Mouse (Mus musculus) embryonic fibroblast, embryonic 13.5 days (primary cell): ENCODE measurements at regions not wholly inside any gene's neighbourhood (a gene's known extent, or its start where the extent isn't known, plus 50 kb on each side); places are given as distances from the start of the nearest gene placed in this dataset.

ENCODE experiments used
- CTCF ChIP-seq: IDR thresholded peaks from 2 replicates; pipeline ENCODE4 v1.5.1; 2011; ENCODE audit warnings: mild to moderate bottlenecking, control low read depth, low read length, moderate library complexity, borderline replicate concordance; ENCODE audit not compliant: insufficient read depth
- POLR2A ChIP-seq: IDR thresholded peaks from 2 replicates; pipeline ENCODE4 v1.6.1; 2011; ENCODE audit warnings: low read depth, mild to moderate bottlenecking, control low read depth, low read length, moderate library complexity

DNA sequence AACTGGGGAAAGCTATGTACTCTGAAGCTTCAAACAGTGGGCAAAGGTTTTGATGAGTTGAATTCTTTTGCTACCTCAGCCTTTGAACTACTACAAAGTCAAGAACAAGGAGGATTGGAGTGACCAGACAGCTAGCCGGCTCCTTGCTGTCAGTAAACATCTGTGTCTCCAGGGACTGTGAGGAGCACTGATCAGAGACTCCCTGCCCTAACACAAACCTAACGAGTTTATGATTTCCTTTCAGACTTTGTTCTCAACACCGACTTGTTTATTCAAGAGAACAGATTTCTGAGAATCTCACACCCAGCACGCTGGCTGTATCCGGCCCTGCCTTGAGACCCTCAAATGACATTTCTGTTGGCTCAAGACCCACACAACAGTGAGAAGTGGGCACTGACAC lies 154.4 kb downstream of the Irs2 start:
- no peak for TF ChIP-seq CTCF
- no peak for TF ChIP-seq POLR2A
